Mouse (Mus musculus) liver, embryonic 11.5 days (tissue): ENCODE measurements around the gene Stxbp1. TPM values are rescaled to one million over a fixed set of nuclear protein-coding genes. Genes with fewer than 3 reads are reported as not detected.

ENCODE experiments used
- ATAC-seq: fragments of 200-750 bp; cut with Nextera tagmentation; replicated peaks from 2 replicates; pipeline ENCODE4 v1.8.0; 2017; ENCODE audit warnings: moderate number of reproducible peaks, mild to moderate bottlenecking, moderate TSS enrichment, moderate library complexity; ENCODE audit not compliant: low FRiP score
- DNase-seq: peaks from one replicate; pipeline ENCODE4 v3.0.0-alpha.2; 2017; ENCODE audit warnings: low spot score
- H3K27ac ChIP-seq: fragments of 300-500 bp; sonication (generic); 2 replicates; pipeline ENCODE4 v1.5.1; 2014; ENCODE audit warnings: mild to moderate bottlenecking, low read depth, low read length, control low read depth
- H3K27me3 ChIP-seq: fragments of 300-500 bp; sonication (generic); replicated peaks from 2 replicates; pipeline ENCODE4 v1.6.1; 2014; ENCODE audit warnings: low read length, mixed read lengths; ENCODE audit not compliant: control insufficient read depth, insufficient read depth
- H3K36me3 ChIP-seq: fragments of 300-500 bp; sonication (generic); 2 replicates; pipeline ENCODE4 v1.6.1; 2014; ENCODE audit warnings: mild to moderate bottlenecking, low read length, moderate library complexity, mixed read lengths; ENCODE audit not compliant: control insufficient read depth, insufficient read depth
- H3K4me1 ChIP-seq: fragments of 300-500 bp; sonication (generic); replicated peaks from 2 replicates; pipeline ENCODE4 v1.6.1; 2014; ENCODE audit warnings: low read length, mixed read lengths; ENCODE audit not compliant: control insufficient read depth, insufficient read depth
- H3K4me2 ChIP-seq: fragments of 300-500 bp; sonication (generic); 2 replicates; pipeline ENCODE4 v1.6.1; 2014; ENCODE audit warnings: mild to moderate bottlenecking, control low read depth, moderate library complexity
- H3K4me3 ChIP-seq: fragments of 300-500 bp; sonication (generic); 2 replicates; pipeline ENCODE4 v1.5.1; 2014; ENCODE audit warnings: low read depth, low read length, control low read depth
- H3K9ac ChIP-seq: fragments of 300-500 bp; sonication (generic); 2 replicates; pipeline ENCODE4 v1.6.1; 2014; ENCODE audit warnings: low read depth, low read length, control low read depth
- H3K9me3 ChIP-seq: fragments of 300-500 bp; sonication (generic); 2 replicates; pipeline ENCODE4 v1.6.1; 2016; ENCODE audit warnings: low read length, inconsistent platforms, mixed read lengths; ENCODE audit not compliant: control insufficient read depth
- WGBS: fragments of 180-500 bp; shearing (Covaris S2); extraction: QIAGEN DNeasy Blood & Tissue Kit; methylation state at CpG from one replicate; pipeline ENCODE4 v1.1.7; 2014; 5-methylcytosine and 5-hydroxymethylcytosine counted together
- polyA plus RNA-seq: library from polyadenylated mRNA; unstranded; fragments of >200 nt; fragmentation: Nextera tagmentation; extraction: Ambion mirVana; gene quantifications from 2 replicates; pipeline ENCODE4 v1.2.1, GENCODE M21; 2014

Stxbp1 gene
- polyA plus RNA-seq, 1 experiment from 2014 or later = 11.8 TPM

- H3K36me3 ChIP-seq = peaks cover 2% of the 10 kb centered on the region; the same call in 1 of the 2 replicates
- no peak overlapping the region for H3K9ac ChIP-seq
- no peaks in the 10 kb centered on the region for H3K9me3 ChIP-seq
- no peak overlapping the region for H3K4me2 ChIP-seq
- H3K4me1 ChIP-seq = no peaks in the 10 kb centered on the region; the same call in 1 of the 2 replicates
- ATAC-seq = no peak
- WGBS = 91% methylated on average over 2 of the region's 2 CpGs
- no peaks in the 10 kb centered on the region for H3K27me3 ChIP-seq
- H3K4me3 ChIP-seq = no peak overlapping the region
- H3K27ac ChIP-seq = no peak overlapping the region
- no peak for DNase-seq
Measured at GRCm38 (mm10) chr2:32816497-32816896, 30.5 kb downstream of the Stxbp1 start.

GRCm38 (mm10) chr2:32811959-32812358 is 35.1 kb downstream of the Stxbp1 start:
- no peak for DNase-seq
- H3K27me3 ChIP-seq = no peaks in the 10 kb centered on the region

GRCm38 (mm10) chr2:32808816-32809566 is 38.1 kb downstream of the Stxbp1 start:
- H3K27me3 ChIP-seq = no peaks in the 10 kb centered on the region
- no peaks in the 10 kb centered on the region; the same call in 1 of the 2 replicates for H3K4me1 ChIP-seq
- H3K4me3 ChIP-seq = no peak overlapping the region
- 89% methylated on average over 14 of the region's 14 CpGs for WGBS
- no peaks in the 10 kb centered on the region for H3K36me3 ChIP-seq
- no peak overlapping the region for H3K27ac ChIP-seq
- ATAC-seq = no peak
- no peak overlapping the region for H3K9ac ChIP-seq
- H3K4me2 ChIP-seq = no peak overlapping the region
- no peaks in the 10 kb centered on the region for H3K9me3 ChIP-seq
- DNase-seq = no peak

More at GRCm38 (mm10) chr2:32811959-32812358, 35.1 kb downstream of the Stxbp1 start:
- Histone ChIP-seq H3K4me2 (no peak overlapping the region), H3K9ac (no peak overlapping the region), H3K27ac (no peak overlapping the region), H3K36me3 (no peaks in the 10 kb centered on the region), H3K4me3 (no peak overlapping the region), H3K4me1 (no peaks in the 10 kb centered on the region; the same call in 1 of the 2 replicates), H3K9me3 (no peaks in the 10 kb centered on the region)
- 82% methylated on average over 8 of the region's 8 CpGs for WGBS
- no peak for ATAC-seq

- DNase-seq (no peak), ATAC-seq (no peak)
- H3K9me3 ChIP-seq = no peaks in the 10 kb centered on the region
- no peaks in the 10 kb centered on the region for H3K27me3 ChIP-seq
- 60% methylated on average over 10 of the region's 10 CpGs for WGBS
- H3K4me2 ChIP-seq = no peak overlapping the region
- H3K4me1 ChIP-seq = no peaks in the 10 kb centered on the region
- no peak overlapping the region for H3K9ac ChIP-seq
- H3K4me3 ChIP-seq = no peak overlapping the region
- peaks cover 9% of the 10 kb centered on the region; the same call in 1 of the 2 replicates for H3K36me3 ChIP-seq
- no peak overlapping the region for H3K27ac ChIP-seq
Measured at GRCm38 (mm10) chr2:32798251-32798962, 48.6 kb downstream of the Stxbp1 start.

- Histone ChIP-seq H3K4me1 (no peaks in the 10 kb centered on the region), H3K4me2 (no peak overlapping the region), H3K4me3 (no peak overlapping the region), H3K27ac (no peak overlapping the region), H3K27me3 (no peaks in the 10 kb centered on the region), H3K9ac (no peak overlapping the region), H3K36me3 (peaks cover 9% of the 10 kb centered on the region; the same call in 1 of the 2 replicates), H3K9me3 (no peaks in the 10 kb centered on the region)
- ATAC-seq (no peak), DNase-seq (no peak)
- 85% methylated on average over 13 of the region's 13 CpGs for whole genome bisulfite sequencing
Measured at GRCm38 (mm10) chr2:32795748-32796418, 51.2 kb downstream of the Stxbp1 start.

GRCm38 (mm10) chr2:32791297-32791696 is 55.7 kb downstream of the Stxbp1 start:
- no peaks in the 10 kb centered on the region for H3K27me3 ChIP-seq
- H3K9ac ChIP-seq = no peak overlapping the region

GRCm38 (mm10) chr2:32788581-32788980 is 58.5 kb downstream of the Stxbp1 start:
- DNase-seq = no peak

More at GRCm38 (mm10) chr2:32791297-32791696, 55.7 kb downstream of the Stxbp1 start:
- no peak for DNase-seq
- no peak for ATAC-seq
- H3K36me3 ChIP-seq = no peaks in the 10 kb centered on the region
- H3K27ac ChIP-seq = no peak overlapping the region
- no peaks in the 10 kb centered on the region for H3K9me3 ChIP-seq
- H3K4me3 ChIP-seq = no peak overlapping the region
- H3K4me1 ChIP-seq = peaks cover 3% of the 10 kb centered on the region; the same call in 1 of the 2 replicates
- H3K4me2 ChIP-seq = no peak overlapping the region
- 84% methylated on average over 6 of the region's 6 CpGs for WGBS

GRCm38 (mm10) chr2:32787176-32787575 is 59.9 kb downstream of the Stxbp1 start:
- Histone ChIP-seq H3K27me3 (no peaks in the 10 kb centered on the region), H3K4me3 (no peak overlapping the region), H3K4me1 (peaks cover 3% of the 10 kb centered on the region; the same call in 1 of the 2 replicates), H3K9ac (no peak overlapping the region), H3K9me3 (no peaks in the 10 kb centered on the region), H3K36me3 (no peaks in the 10 kb centered on the region), H3K4me2 (no peak overlapping the region), H3K27ac (no peak overlapping the region)
- DNase-seq (no peak), ATAC-seq (no peak)
- 47% methylated on average over 6 of the region's 6 CpGs for WGBS

More at GRCm38 (mm10) chr2:32788581-32788980, 58.5 kb downstream of the Stxbp1 start:
- Histone ChIP-seq H3K36me3 (no peaks in the 10 kb centered on the region), H3K27me3 (no peaks in the 10 kb centered on the region), H3K4me1 (peaks cover 3% of the 10 kb centered on the region; the same call in 1 of the 2 replicates), H3K4me3 (no peak overlapping the region), H3K27ac (no peak overlapping the region), H3K9ac (no peak overlapping the region), H3K9me3 (no peaks in the 10 kb centered on the region), H3K4me2 (no peak overlapping the region)
- WGBS = 50% methylated on average over 2 of the region's 2 CpGs
- ATAC-seq = no peak
